Mouse (Mus musculus) CH12.LX (cell line): ENCODE measurements around the gene AC140267.1. TPM values are rescaled to one million over a fixed set of nuclear protein-coding genes. Genes with fewer than 3 reads are reported as not detected.
A peak's percentile ranks its signal among the peaks of the same experiment; 100 is the strongest.

Experiments used
- DNase-seq: peaks from one replicate; pipeline ENCODE4 v3.0.0-alpha.2; 2013; ENCODE audit errors: extremely low read depth
- H3K27ac ChIP-seq: 2 replicates; pipeline ENCODE4 v1.5.1; 2012; ENCODE audit warnings: low read depth, mild to moderate bottlenecking, control low read depth, moderate library complexity; ENCODE audit not compliant: insufficient read depth
- H3K27me3 ChIP-seq: replicated peaks from 2 replicates; pipeline ENCODE3; 2012; ENCODE audit warnings: inconsistent platforms
- H3K36me3 ChIP-seq, 2 experiments: replicated peaks in 1 of 2; 2 replicates each; pipeline versions ENCODE3 to v1.6.1; 2012; ENCODE audit warnings: inconsistent platforms in 1 of 2, low read length in 1 of 2, mild to moderate bottlenecking in 1 of 2, mixed read lengths in 1 of 2, moderate library complexity in 1 of 2; ENCODE audit not compliant: control insufficient read depth in 1 of 2, insufficient read depth in 1 of 2
- H3K4me1 ChIP-seq, 2 experiments: 2 replicates each; pipeline ENCODE4 v1.6.1; 2012; ENCODE audit warnings: inconsistent platforms in 1 of 2, moderate library complexity in 1 of 2; ENCODE audit not compliant: insufficient read depth in 2 of 2, control insufficient read depth in 1 of 2
- H3K4me2 ChIP-seq: 2 replicates; pipeline ENCODE4 v1.6.1; 2012; ENCODE audit warnings: low read depth, mild to moderate bottlenecking, control low read depth; ENCODE audit not compliant: poor library complexity, insufficient read depth, severe bottlenecking
- H3K4me3 ChIP-seq, 3 experiments: fragments of 150-350 bp in 1 of 3; sonication (generic) in 1 of 3; replicated peaks in 1 of 3; 2 replicates each; pipeline versions ENCODE3 to v1.5.1; 2011 to 2012; ENCODE audit warnings: low read depth in 2 of 3, low read length in 2 of 3, mild to moderate bottlenecking in 2 of 3, moderate library complexity in 2 of 3, control low read depth in 1 of 3, improper control_type of control experiment in 1 of 3, inconsistent platforms in 1 of 3, mixed read lengths in 1 of 3; ENCODE audit not compliant: poor library complexity in 1 of 3
- H3K79me2 ChIP-seq: replicated peaks from 2 replicates; pipeline ENCODE4 v1.6.1; 2012; ENCODE audit warnings: mild to moderate bottlenecking, moderate library complexity; ENCODE audit not compliant: control insufficient read depth, poor library complexity, insufficient read depth, severe bottlenecking; ENCODE audit errors: extremely low read depth
- H3K9ac ChIP-seq: 2 replicates; pipeline ENCODE4 v1.6.1; 2012; ENCODE audit warnings: low read depth, mild to moderate bottlenecking, control low read depth, moderate library complexity; ENCODE audit not compliant: insufficient read depth
- H3K9me3 ChIP-seq: replicated peaks from 2 replicates; pipeline ENCODE3; 2012; ENCODE audit warnings: low read length, inconsistent platforms, mixed read lengths
- BHLHE40 ChIP-seq: IDR thresholded peaks from 2 replicates; pipeline ENCODE4 v1.6.1; 2011; ENCODE audit warnings: mild to moderate bottlenecking, low read depth, low read length, improper control_type of control experiment
- CHD1 ChIP-seq: IDR thresholded peaks from 2 replicates; pipeline ENCODE4 v1.6.1; 2012; ENCODE audit warnings: low read depth, low read length, improper control_type of control experiment, inconsistent platforms
- CHD2 ChIP-seq: IDR thresholded peaks from 2 replicates; pipeline ENCODE4 v1.6.1; 2011; ENCODE audit warnings: low read length, improper control_type of control experiment
- CTCF ChIP-seq, 2 experiments: IDR thresholded peaks in 1 of 2; conservative IDR thresholded peaks in 1 of 2; 2 replicates each; pipeline ENCODE4 v1.5.1; 2011 to 2012; ENCODE audit warnings: low read depth in 2 of 2, low read length in 2 of 2, improper control_type of control experiment in 1 of 2, inconsistent platforms in 1 of 2, mild to moderate bottlenecking in 1 of 2, moderate library complexity in 1 of 2
- E2F4 ChIP-seq: IDR thresholded peaks from 2 replicates; pipeline ENCODE4 v1.6.1; 2011; ENCODE audit warnings: low read depth, low read length, improper control_type of control experiment; ENCODE audit not compliant: insufficient replicate concordance
- ELF1 ChIP-seq: IDR thresholded peaks from 2 replicates; pipeline ENCODE4 v1.6.1; 2014; ENCODE audit warnings: low read depth, mild to moderate bottlenecking, inconsistent platforms, low read length, improper control_type of control experiment
- EP300 ChIP-seq: IDR thresholded peaks from 2 replicates; pipeline ENCODE4 v1.6.1; 2011; ENCODE audit warnings: low read length, improper control_type of control experiment
- ETS1 ChIP-seq: conservative IDR thresholded peaks from 2 replicates; pipeline ENCODE4 v1.6.1; 2012; ENCODE audit warnings: low read depth, mild to moderate bottlenecking, inconsistent platforms, low read length, improper control_type of control experiment, moderate library complexity
- GABPA ChIP-seq: IDR thresholded peaks from 2 replicates; pipeline ENCODE4 v1.6.1; 2012; ENCODE audit warnings: low read depth, low read length, improper control_type of control experiment, inconsistent platforms; ENCODE audit not compliant: insufficient replicate concordance
- HCFC1 ChIP-seq: IDR thresholded peaks from 2 replicates; pipeline ENCODE4 v1.6.1; 2012; ENCODE audit warnings: low read depth, mild to moderate bottlenecking, inconsistent platforms, low read length, improper control_type of control experiment
- IRF4 ChIP-seq: IDR thresholded peaks from 2 replicates; pipeline ENCODE4 v1.6.1; 2014; ENCODE audit warnings: low read depth, mild to moderate bottlenecking, inconsistent platforms, low read length, improper control_type of control experiment
- JUN ChIP-seq: IDR thresholded peaks from 2 replicates; pipeline ENCODE4 v1.6.1; 2011; ENCODE audit warnings: low read depth, mild to moderate bottlenecking, low read length, improper control_type of control experiment, moderate library complexity; ENCODE audit not compliant: insufficient read depth
- JUND ChIP-seq: conservative IDR thresholded peaks from 2 replicates; pipeline ENCODE4 v1.6.1; 2011; ENCODE audit warnings: low read depth, low read length, improper control_type of control experiment
- KAT2A ChIP-seq: IDR thresholded peaks from 2 replicates; pipeline ENCODE4 v1.6.1; 2012; ENCODE audit warnings: low read length, improper control_type of control experiment, inconsistent platforms; ENCODE audit not compliant: insufficient replicate concordance
- MAFK ChIP-seq: IDR thresholded peaks from 2 replicates; pipeline ENCODE4 v1.6.1; 2011; ENCODE audit warnings: low read length, improper control_type of control experiment; ENCODE audit not compliant: insufficient replicate concordance
- MAX ChIP-seq: IDR thresholded peaks from 2 replicates; pipeline ENCODE4 v1.6.1; 2011; ENCODE audit warnings: low read length, improper control_type of control experiment
- MAZ ChIP-seq: IDR thresholded peaks from 2 replicates; pipeline ENCODE4 v1.6.1; 2012; ENCODE audit warnings: low read depth, mild to moderate bottlenecking, inconsistent platforms, low read length, improper control_type of control experiment, moderate library complexity
- MEF2A ChIP-seq: IDR thresholded peaks from 2 replicates; pipeline ENCODE4 v1.6.1; 2014; ENCODE audit warnings: low read depth, mild to moderate bottlenecking, inconsistent platforms, low read length, improper control_type of control experiment, borderline replicate concordance
- MXI1 ChIP-seq: IDR thresholded peaks from 2 replicates; pipeline ENCODE4 v1.6.1; 2011; ENCODE audit warnings: mild to moderate bottlenecking, low read depth, low read length, improper control_type of control experiment
- MYC ChIP-seq: IDR thresholded peaks from 2 replicates; pipeline ENCODE4 v1.6.1; 2011; ENCODE audit warnings: low read depth, mild to moderate bottlenecking, improper control_type of control experiment, low read length
- NELFE ChIP-seq: IDR thresholded peaks from 2 replicates; pipeline ENCODE4 v1.6.1; 2011; ENCODE audit warnings: low read depth, low read length, improper control_type of control experiment
- NRF1 ChIP-seq: IDR thresholded peaks from 2 replicates; pipeline ENCODE4 v1.6.1; 2014; ENCODE audit warnings: low read depth, mild to moderate bottlenecking, inconsistent platforms, low read length, improper control_type of control experiment, moderate library complexity
- POLR2A ChIP-seq: IDR thresholded peaks from 2 replicates; pipeline ENCODE4 v1.6.1; 2011; ENCODE audit warnings: low read depth, mild to moderate bottlenecking, improper control_type of control experiment, low read length
- POLR2AphosphoS2 ChIP-seq: IDR thresholded peaks from 2 replicates; pipeline ENCODE4 v1.6.1; 2011; ENCODE audit warnings: low read depth, low read length, improper control_type of control experiment
- RAD21 ChIP-seq: IDR thresholded peaks from 2 replicates; pipeline ENCODE4 v1.6.1; 2011; ENCODE audit warnings: low read depth, mild to moderate bottlenecking, low read length, improper control_type of control experiment, moderate library complexity
- RCOR1 ChIP-seq: conservative IDR thresholded peaks from 2 replicates; pipeline ENCODE4 v1.6.1; 2012; ENCODE audit warnings: low read depth, mild to moderate bottlenecking, inconsistent platforms, low read length, improper control_type of control experiment
- SIN3A ChIP-seq: IDR thresholded peaks from 2 replicates; pipeline ENCODE4 v1.6.1; 2012; ENCODE audit warnings: low read length, improper control_type of control experiment, inconsistent platforms
- SMC3 ChIP-seq: IDR thresholded peaks from 2 replicates; pipeline ENCODE4 v1.6.1; 2011; ENCODE audit warnings: low read depth, low read length, improper control_type of control experiment
- TBP ChIP-seq: conservative IDR thresholded peaks from 2 replicates; pipeline ENCODE4 v1.6.1; 2011; ENCODE audit warnings: low read depth, low read length, improper control_type of control experiment
- TCF12 ChIP-seq: IDR thresholded peaks from 2 replicates; pipeline ENCODE4 v1.6.1; 2014; ENCODE audit warnings: low read depth, mild to moderate bottlenecking, inconsistent platforms, low read length, improper control_type of control experiment
- UBTF ChIP-seq: IDR thresholded peaks from 2 replicates; pipeline ENCODE4 v1.6.1; 2012; ENCODE audit warnings: low read depth, mild to moderate bottlenecking, inconsistent platforms, low read length, improper control_type of control experiment, moderate library complexity
- USF1 ChIP-seq: IDR thresholded peaks from 2 replicates; pipeline ENCODE4 v1.6.1; 2014; ENCODE audit warnings: low read depth, mild to moderate bottlenecking, inconsistent platforms, low read length, improper control_type of control experiment
- USF2 ChIP-seq: conservative IDR thresholded peaks from 2 replicates; pipeline ENCODE4 v1.6.1; 2011; ENCODE audit warnings: low read depth, low read length, improper control_type of control experiment
- ZC3H11A ChIP-seq: IDR thresholded peaks from 2 replicates; pipeline ENCODE4 v1.6.1; 2012; ENCODE audit warnings: low read depth, mild to moderate bottlenecking, inconsistent platforms, low read length, improper control_type of control experiment
- ZKSCAN1 ChIP-seq: IDR thresholded peaks from 2 replicates; pipeline ENCODE4 v1.6.1; 2012; ENCODE audit warnings: low read depth, inconsistent platforms, low read length, improper control_type of control experiment, borderline replicate concordance
- ZMIZ1 ChIP-seq: IDR thresholded peaks from 2 replicates; pipeline ENCODE4 v1.6.1; 2012; ENCODE audit warnings: low read depth, mild to moderate bottlenecking, inconsistent platforms, low read length, improper control_type of control experiment
- ZNF384 ChIP-seq: IDR thresholded peaks from 2 replicates; pipeline ENCODE4 v1.6.1; 2012; ENCODE audit warnings: low read depth, low read length, improper control_type of control experiment, inconsistent platforms
- dilution Hi-C: fragments of 300-500 bp; cut with MboI; formaldehyde crosslinking; loops from 2 replicates; pipeline ENCODE4 v1.14.3; 2020; ENCODE audit warnings: low sequenced_read_pairs; ENCODE audit not compliant: extremely low pct_unique_long_range_greater_than_20kb, extremely low pct_ligation_motif_present
- in situ Hi-C: fragments of 300-500 bp; cut with MboI; formaldehyde crosslinking; loops from 3 replicates; pipeline ENCODE4 v1.14.3; 2019; ENCODE audit warnings: low sequenced_read_pairs, low pct_ligation_motif_present, low pct_unique_long_range_greater_than_20kb, mixed read lengths
- polyA plus RNA-seq: library from polyadenylated mRNA; unstranded; fragments of >175 nt; gene quantifications from 2 replicates; pipeline ENCODE4 v1.2.1, GENCODE M21; 2012; ENCODE audit warnings: low read depth; ENCODE audit not compliant: insufficient read length
- total RNA-seq, 2 experiments: library from RNA; depleted of rRNA; stranded (reverse); fragments of 300-350 nt in 1 of 2; fragments of >200 nt in 1 of 2; gene quantifications; 2 replicates each; pipeline ENCODE4 v1.2.3; 2012 to 2014

AC140267.1 gene
- total and polyA plus RNA-seq, 3 experiments, result not detected

GRCm38 (mm10) chr15:80263610-80264575 lies 28.3 kb downstream of the AC140267.1 start, which contains the start of gene Rps19bp1:
TSS of gene Rps19bp1 (minus strand) at chr15:80264315.
- H3K27me3 ChIP-seq, result peaks cover 7% of the 10 kb centered on the region
- DNase-seq, result peak; percentile 95
- peak within 1 kb of the TSS; percentile 45 for H3K4me2 ChIP-seq
- H3K4me1 ChIP-seq, result peaks cover 6 to 20% of the 10 kb centered on the region in 2 experiments; a peak in 3 of 4 replicates
- H3K9me3 ChIP-seq, result peaks cover 3% of the 10 kb centered on the region
- no peak within 1 kb of the TSS for H3K27ac ChIP-seq
- dilution Hi-C loops, result no loop called here
- H3K36me3 ChIP-seq, result peaks cover 19 to 38% of the 10 kb centered on the region in 2 experiments
- H3K79me2 ChIP-seq, result peaks cover 16% of the 10 kb centered on the region
- H3K4me3 ChIP-seq, result peak within 1 kb of the TSS; percentile 76 to 98 (median 79)
- peak within 1 kb of the TSS; percentile 77 for H3K9ac ChIP-seq
- in situ Hi-C loops, result loop anchor here (10.0 to 25.0 kb wide), 2 partner anchors 371 to 698 kb away; no protein-coding TSS in a partner anchor
- TF ChIP-seq ZMIZ1, result 0 out of 2 replicates have a peak, but pooled peaks have one; percentile 47
- TF ChIP-seq GABPA, result peak; percentile 46; the same call in 1 of the 2 replicates
- TF ChIP-seq MAFK, result no peak
- TF ChIP-seq MAZ, result peak; percentile 96
- no peak for TF ChIP-seq USF1
- TF ChIP-seq ELF1, result peak; percentile 93
- no peak; the same call in 1 of the 2 replicates for TF ChIP-seq RCOR1
- no peak for TF ChIP-seq SMC3
- TF ChIP-seq MYC, result peak; percentile 68; the same call in 1 of the 2 replicates
- TF ChIP-seq TCF12, result peak; percentile 96
- TF ChIP-seq MAX, result peak; percentile 66
- TF ChIP-seq E2F4, result no peak
- TF ChIP-seq BHLHE40, result no peak
- TF ChIP-seq MEF2A, result peak; percentile 85
- no peak for TF ChIP-seq CTCF (conservative IDR thresholded peaks at IDR 0.05 in 1 of 2, IDR thresholded peaks at IDR 0.05 in 1 of 2; ENCODE audit: low read depth in 2 of 2, low read length in 2 of 2)
- TF ChIP-seq ZKSCAN1, result no peak
- peak; percentile 42; the same call in 1 of the 2 replicates for TF ChIP-seq ZNF384
- no peak for TF ChIP-seq UBTF
- TF ChIP-seq NRF1, result peak; percentile 77
- peak; percentile 86 for TF ChIP-seq IRF4
- TF ChIP-seq POLR2AphosphoS2, result peak; percentile 54; the same call in 1 of the 2 replicates
- 0 out of 2 replicates have a peak, but pooled peaks have one; percentile 18 for TF ChIP-seq ETS1
- no peak for TF ChIP-seq JUND
- no peak for TF ChIP-seq JUN
- peak; percentile 81; the same call in 1 of the 2 replicates for TF ChIP-seq TBP
- no peak for TF ChIP-seq ZC3H11A
- peak; percentile 98 for TF ChIP-seq HCFC1
- peak; percentile 76 for TF ChIP-seq NELFE
- peak; percentile 64 for TF ChIP-seq CHD2
- no peak for TF ChIP-seq EP300
- TF ChIP-seq RAD21, result no peak
- peak; percentile 92; the same call in 1 of the 2 replicates for TF ChIP-seq KAT2A
- TF ChIP-seq SIN3A, result peak; percentile 98
- TF ChIP-seq CHD1, result no peak
- peak; percentile 97 for TF ChIP-seq MXI1
- TF ChIP-seq USF2, result no peak
- TF ChIP-seq POLR2A, result peak; percentile 84
